Mouse (Mus musculus): ENCODE measurements around the gene Cdk15. TPM values are rescaled to one million over a fixed set of nuclear protein-coding genes. Genes with fewer than 3 reads are reported as not detected.

The Cdk15 gene
- polyA plus RNA-seq (2012; rRNA removed), result 0.13 TPM in 1 of 2 replicates, not detected in the other

DNA sequence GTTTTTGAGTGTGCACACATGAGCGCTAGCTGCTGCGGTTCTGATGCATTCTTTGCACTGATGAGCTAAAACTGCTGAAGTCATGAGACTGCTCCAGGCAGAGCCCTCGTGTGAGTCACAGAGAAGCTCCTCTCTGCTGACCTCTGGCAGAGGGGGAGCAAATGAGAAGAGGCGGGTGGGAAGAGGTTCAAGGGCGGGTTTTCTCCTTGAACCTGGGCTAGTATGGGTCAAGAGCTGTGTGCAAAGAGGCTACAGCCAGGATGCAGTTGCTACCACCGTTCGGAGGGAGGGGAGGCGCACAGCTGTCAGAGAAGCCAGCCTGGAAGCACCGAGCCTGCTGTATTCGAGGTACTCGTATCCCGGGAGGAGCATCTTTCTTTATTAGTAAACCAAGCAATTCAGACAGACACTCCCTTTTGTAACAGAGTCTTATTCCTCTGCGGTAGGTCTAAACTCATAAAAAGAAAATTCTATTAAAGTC lies at the start of gene Cdk15:
Cdk15 (plus strand) TSS at position 156 of the 481 bp plus-strand sequence.

DNA sequence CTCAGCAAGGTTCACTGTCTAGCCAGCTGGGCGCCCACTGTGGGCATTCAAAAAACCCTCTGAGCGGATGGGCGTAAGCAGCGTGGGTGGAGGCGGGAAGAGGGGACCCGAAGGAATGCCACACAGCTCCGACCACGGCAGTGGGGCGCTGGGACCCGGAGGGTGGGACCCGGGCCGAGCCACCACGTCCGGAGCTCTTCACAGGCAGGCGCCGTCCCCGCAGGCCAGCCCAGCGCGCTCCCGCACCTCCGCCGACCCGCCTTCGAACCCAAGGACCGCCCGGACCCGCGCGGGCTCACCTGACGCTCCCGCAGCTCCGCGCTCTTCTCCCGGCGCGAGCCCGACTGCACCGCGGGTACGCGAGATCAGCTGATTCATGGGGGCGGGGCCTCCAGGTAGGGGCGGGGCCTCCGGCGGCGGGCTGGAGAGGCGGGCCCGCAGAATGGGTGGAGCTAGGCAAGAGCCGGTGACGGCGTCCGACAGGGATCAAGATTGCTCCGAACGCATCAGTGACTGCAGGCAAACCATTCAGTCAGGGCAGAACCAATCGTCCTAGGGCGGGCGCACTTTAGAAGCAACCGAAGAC lies 19.8 kb upstream of the Cdk15 start, which contains the start of gene Als2:
Als2 (minus strand) TSS at position 376 of the 586 bp plus-strand sequence.

Other genes with a start within 250 kb of the Cdk15 start
- gene C2cd6, start 162.0 kb upstream of the Cdk15 start, polyA plus RNA-seq (2012; rRNA removed), result not detected in 2 replicates
- 0.41 and 0.96 TPM in 2 replicates for gene Tmem237, start 136.5 kb upstream of the Cdk15 start, polyA plus RNA-seq (2012; rRNA removed)
- 0.46 and 0.64 TPM in 2 replicates for gene Mpp4, start 93.5 kb upstream of the Cdk15 start, polyA plus RNA-seq (2012; rRNA removed)
- gene Als2, start 19.7 kb upstream of the Cdk15 start, polyA plus RNA-seq (2012; rRNA removed), result 0.74 and 1.3 TPM in 2 replicates
- gene Fzd7, start 225.5 kb downstream of the Cdk15 start, polyA plus RNA-seq (2012; rRNA removed), result 6.1 and 7.5 TPM in 2 replicates